Mouse (Mus musculus): ENCODE results near the gene Trio. TPM values are rescaled to one million over a fixed set of nuclear protein-coding genes. Genes with fewer than 3 reads are reported as not detected.

Gene Trio
- polyA plus RNA-seq, 1 experiment from 2014 or later: 18.6 TPM

- Histone ChIP-seq H3K4me1 (replicated peaks) (peaks cover 39% of the 10 kb centered on the region), H3K9ac (no peak overlapping the region), H3K27me3 (replicated peaks) (no peaks in the 10 kb centered on the region), H3K9me3 (replicated peaks) (no peaks in the 10 kb centered on the region), H3K27ac (ENCODE audit: poor library complexity, severe bottlenecking) (no peak overlapping the region), H3K4me3 (no peak overlapping the region), H3K36me3 (peaks cover 7% of the 10 kb centered on the region; the same call in 1 of the 2 replicates), H3K4me2 (no peak overlapping the region)
- WGBS: 14% methylated on average over 5 of the region's 5 CpGs
- 0 out of 2 replicates have a peak, but pooled peaks have one; percentile 43 for ATAC-seq (ENCODE audit: insufficient number of reproducible peaks, low FRiP score)
These were observed 106.1 kb downstream of the Trio start for GRCm38 (mm10) chr15:27919540-27919939.

GRCm38 (mm10) chr15:27918798-27919197 lies 106.8 kb downstream of the Trio start:
- peaks cover 35% of the 10 kb centered on the region for H3K4me1 ChIP-seq (replicated peaks)
- WGBS: 68% methylated on average over 9 of the region's 9 CpGs
- no peak overlapping the region for H3K4me2 ChIP-seq
- H3K9ac ChIP-seq: no peak overlapping the region
- peaks cover 7% of the 10 kb centered on the region; the same call in 1 of the 2 replicates for H3K36me3 ChIP-seq
- no peak overlapping the region for H3K4me3 ChIP-seq
- no peaks in the 10 kb centered on the region for H3K27me3 ChIP-seq (replicated peaks)
- H3K9me3 ChIP-seq (replicated peaks): no peaks in the 10 kb centered on the region
- H3K27ac ChIP-seq (ENCODE audit: poor library complexity, severe bottlenecking): no peak overlapping the region
- no peak for ATAC-seq (ENCODE audit: insufficient number of reproducible peaks, low FRiP score)

- H3K36me3 ChIP-seq: peaks cover 20% of the 10 kb centered on the region
- no peak overlapping the region for H3K27ac ChIP-seq (ENCODE audit: poor library complexity, severe bottlenecking)
- ATAC-seq (ENCODE audit: insufficient number of reproducible peaks, low FRiP score): no peak
- H3K4me1 ChIP-seq (replicated peaks): peaks cover 16% of the 10 kb centered on the region
- H3K4me3 ChIP-seq: no peak overlapping the region
- H3K9ac ChIP-seq: no peak overlapping the region
- no peaks in the 10 kb centered on the region for H3K27me3 ChIP-seq (replicated peaks)
- H3K9me3 ChIP-seq (replicated peaks): no peaks in the 10 kb centered on the region
- H3K4me2 ChIP-seq: no peak overlapping the region
- 62% methylated on average over 4 of the region's 4 CpGs for WGBS
These were observed 109.4 kb downstream of the Trio start for GRCm38 (mm10) chr15:27916204-27916603.

GRCm38 (mm10) chr15:27913013-27913412 lies 112.6 kb downstream of the Trio start:
- Histone ChIP-seq H3K4me2 (no peak overlapping the region), H3K4me3 (no peak overlapping the region), H3K4me1 (replicated peaks) (peaks cover 9% of the 10 kb centered on the region; the same call in 1 of the 2 replicates), H3K36me3 (peaks cover 24% of the 10 kb centered on the region), H3K9me3 (replicated peaks) (no peaks in the 10 kb centered on the region), H3K9ac (no peak overlapping the region), H3K27me3 (replicated peaks) (no peaks in the 10 kb centered on the region), H3K27ac (ENCODE audit: poor library complexity, severe bottlenecking) (no peak overlapping the region)
- 56% methylated on average over 3 of the region's 3 CpGs for WGBS
- ATAC-seq (ENCODE audit: insufficient number of reproducible peaks, low FRiP score): peak; percentile 48; the same call in 1 of the 2 replicates

- Histone ChIP-seq H3K9me3 (replicated peaks) (no peaks in the 10 kb centered on the region), H3K36me3 (peaks cover 17% of the 10 kb centered on the region), H3K4me1 (replicated peaks) (peaks cover 27% of the 10 kb centered on the region), H3K4me3 (no peak overlapping the region), H3K9ac (no peak overlapping the region), H3K27me3 (replicated peaks) (no peaks in the 10 kb centered on the region), H3K27ac (ENCODE audit: poor library complexity, severe bottlenecking) (no peak overlapping the region), H3K4me2 (no peak overlapping the region)
- WGBS: 77% methylated on average over 9 of the region's 9 CpGs
- no peak for ATAC-seq (ENCODE audit: insufficient number of reproducible peaks, low FRiP score)
These were observed 114.5 kb downstream of the Trio start for GRCm38 (mm10) chr15:27911196-27911595.

GRCm38 (mm10) chr15:27910179-27910578 lies 115.5 kb downstream of the Trio start:
- WGBS: 71% methylated on average over 7 of the region's 7 CpGs
- ATAC-seq (ENCODE audit: insufficient number of reproducible peaks, low FRiP score): no peak
- H3K4me2 ChIP-seq: no peak overlapping the region

GRCm38 (mm10) chr15:27907649-27908048 lies 118.0 kb downstream of the Trio start:
- no peak overlapping the region for H3K27ac ChIP-seq (ENCODE audit: poor library complexity, severe bottlenecking)
- 0 out of 2 replicates have a peak, but pooled peaks have one; percentile 5 for ATAC-seq (ENCODE audit: insufficient number of reproducible peaks, low FRiP score)
- no peaks in the 10 kb centered on the region for H3K27me3 ChIP-seq (replicated peaks)
- no peaks in the 10 kb centered on the region for H3K9me3 ChIP-seq (replicated peaks)
- H3K4me2 ChIP-seq: no peak overlapping the region
- H3K4me1 ChIP-seq (replicated peaks): peaks cover 57% of the 10 kb centered on the region
- peaks cover 16% of the 10 kb centered on the region for H3K36me3 ChIP-seq
- WGBS: 35% methylated on average over 5 of the region's 5 CpGs
- H3K4me3 ChIP-seq: no peak overlapping the region
- no peak overlapping the region for H3K9ac ChIP-seq

More at GRCm38 (mm10) chr15:27910179-27910578, 115.5 kb downstream of the Trio start:
- no peaks in the 10 kb centered on the region for H3K27me3 ChIP-seq (replicated peaks)
- H3K36me3 ChIP-seq: peaks cover 17% of the 10 kb centered on the region
- H3K9ac ChIP-seq: no peak overlapping the region
- H3K27ac ChIP-seq (ENCODE audit: poor library complexity, severe bottlenecking): no peak overlapping the region
- no peak overlapping the region for H3K4me3 ChIP-seq
- H3K4me1 ChIP-seq (replicated peaks): peaks cover 38% of the 10 kb centered on the region
- H3K9me3 ChIP-seq (replicated peaks): no peaks in the 10 kb centered on the region

GRCm38 (mm10) chr15:27906409-27906808 lies 119.2 kb downstream of the Trio start:
- H3K9me3 ChIP-seq (replicated peaks): no peaks in the 10 kb centered on the region
- peaks cover 57% of the 10 kb centered on the region for H3K4me1 ChIP-seq (replicated peaks)
- H3K9ac ChIP-seq: no peak overlapping the region; the same call in 1 of the 2 replicates
- peaks cover 9% of the 10 kb centered on the region for H3K36me3 ChIP-seq
- no peak overlapping the region for H3K4me3 ChIP-seq
- H3K27ac ChIP-seq (ENCODE audit: poor library complexity, severe bottlenecking): no peak overlapping the region
- no peaks in the 10 kb centered on the region for H3K27me3 ChIP-seq (replicated peaks)
- no peak overlapping the region for H3K4me2 ChIP-seq
- ATAC-seq (ENCODE audit: insufficient number of reproducible peaks, low FRiP score): no peak
- WGBS: 56% methylated on average over 4 of the region's 4 CpGs

- H3K4me2 ChIP-seq: peak overlapping the region; percentile 0; the same call in 1 of the 2 replicates
- ATAC-seq (ENCODE audit: insufficient number of reproducible peaks, low FRiP score): 0 out of 2 replicates have a peak, but pooled peaks have one; percentile 24
- H3K4me3 ChIP-seq: no peak overlapping the region
- no peaks in the 10 kb centered on the region for H3K27me3 ChIP-seq (replicated peaks)
- H3K4me1 ChIP-seq (replicated peaks): peaks cover 57% of the 10 kb centered on the region
- H3K9me3 ChIP-seq (replicated peaks): no peaks in the 10 kb centered on the region
- H3K9ac ChIP-seq: no peak overlapping the region
- WGBS: 63% methylated on average over 6 of the region's 6 CpGs
- H3K36me3 ChIP-seq: peaks cover 17% of the 10 kb centered on the region
- H3K27ac ChIP-seq (ENCODE audit: poor library complexity, severe bottlenecking): peak overlapping the region; percentile 40; the same call in 1 of the 2 replicates
These were observed 120.3 kb downstream of the Trio start for GRCm38 (mm10) chr15:27905341-27905740.

GRCm38 (mm10) chr15:27904346-27905005 lies 121.2 kb downstream of the Trio start:
- ATAC-seq (ENCODE audit: insufficient number of reproducible peaks, low FRiP score): no peak
- Histone ChIP-seq H3K9me3 (replicated peaks) (no peaks in the 10 kb centered on the region), H3K27me3 (replicated peaks) (no peaks in the 10 kb centered on the region), H3K27ac (ENCODE audit: poor library complexity, severe bottlenecking) (peak overlapping the region; percentile 40; the same call in 1 of the 2 replicates), H3K36me3 (peaks cover 24% of the 10 kb centered on the region), H3K4me1 (replicated peaks) (peaks cover 65% of the 10 kb centered on the region), H3K4me2 (0 out of 2 replicates have a peak overlapping the region, but pooled peaks have one; percentile 0), H3K9ac (0 out of 2 replicates have a peak overlapping the region, but pooled peaks have one; percentile 20), H3K4me3 (no peak overlapping the region)
- 52% methylated on average over 16 of the region's 16 CpGs for WGBS

GRCm38 (mm10) chr15:27901200-27901599 lies 124.4 kb downstream of the Trio start:
- Histone ChIP-seq H3K27ac (ENCODE audit: poor library complexity, severe bottlenecking) (no peak overlapping the region), H3K9me3 (replicated peaks) (no peaks in the 10 kb centered on the region), H3K27me3 (replicated peaks) (no peaks in the 10 kb centered on the region), H3K4me2 (no peak overlapping the region), H3K4me1 (replicated peaks) (peaks cover 50% of the 10 kb centered on the region), H3K36me3 (peaks cover 41% of the 10 kb centered on the region), H3K9ac (no peak overlapping the region), H3K4me3 (no peak overlapping the region)
- ATAC-seq (ENCODE audit: insufficient number of reproducible peaks, low FRiP score): no peak
- 88% methylated on average over 15 of the region's 15 CpGs for WGBS
